Mouse (Mus musculus): Measurements from ENCODE around the gene Miip.

Gene Miip

DNA sequence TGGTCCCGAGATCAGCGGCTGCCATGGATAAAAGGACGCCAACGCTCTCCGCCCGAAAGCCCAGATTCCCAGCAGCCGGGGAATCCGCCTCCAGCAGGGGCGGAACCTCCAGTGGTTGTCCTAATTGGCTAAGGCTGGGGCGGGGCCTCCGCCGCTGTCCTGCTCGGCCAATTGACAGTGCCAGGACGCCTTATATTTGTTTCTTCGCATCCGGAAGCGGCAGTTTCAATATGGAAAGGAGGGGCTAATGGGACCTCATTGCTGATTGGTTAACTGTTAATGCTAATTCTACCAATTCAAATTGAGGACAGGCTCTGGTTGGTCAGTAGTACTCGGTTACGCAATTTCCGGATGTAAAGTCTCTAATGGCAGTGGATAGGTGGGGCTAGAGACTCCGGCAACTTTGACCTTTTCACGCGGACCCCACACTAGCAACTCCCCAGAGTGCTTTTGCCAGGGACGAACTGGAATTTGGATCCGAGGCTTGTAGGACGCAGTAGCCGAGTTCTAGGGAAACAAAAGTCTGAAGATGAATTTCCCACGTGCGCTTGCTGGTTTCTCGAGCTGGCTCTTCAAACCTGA, at the start of gene Miip, which contains the start of gene Fv1:
TSS of gene Miip (minus strand) at position 367 of the 582 bp plus-strand sequence.
TSS of gene Fv1 (plus strand) at position 530 of the 582 bp plus-strand sequence.
- peak; percentile 97 for DNase-seq (ENCODE audit: low read depth, low spot score)

DNA sequence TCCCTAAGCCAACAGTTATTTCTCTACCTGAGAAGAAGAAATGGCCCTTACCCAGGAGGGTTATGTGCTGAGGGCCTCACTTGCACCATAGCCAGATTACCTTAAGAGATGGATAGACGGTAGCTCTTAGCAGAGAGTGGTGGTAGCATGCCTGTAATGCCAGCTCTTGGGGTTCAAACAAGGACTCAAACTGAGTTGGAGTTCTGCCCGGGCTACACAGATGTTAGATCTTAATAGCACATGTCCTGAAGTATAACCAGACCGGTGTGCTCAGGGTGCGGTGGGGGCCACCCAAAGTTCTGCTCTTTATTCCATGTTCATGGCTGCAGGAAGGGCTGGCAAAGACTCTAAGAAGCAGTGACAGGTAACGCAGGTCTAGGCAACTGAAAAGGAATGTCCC, 40.9 kb upstream of the Miip start:
- DNase-seq (ENCODE audit: low read depth, low spot score): no peak

DNA sequence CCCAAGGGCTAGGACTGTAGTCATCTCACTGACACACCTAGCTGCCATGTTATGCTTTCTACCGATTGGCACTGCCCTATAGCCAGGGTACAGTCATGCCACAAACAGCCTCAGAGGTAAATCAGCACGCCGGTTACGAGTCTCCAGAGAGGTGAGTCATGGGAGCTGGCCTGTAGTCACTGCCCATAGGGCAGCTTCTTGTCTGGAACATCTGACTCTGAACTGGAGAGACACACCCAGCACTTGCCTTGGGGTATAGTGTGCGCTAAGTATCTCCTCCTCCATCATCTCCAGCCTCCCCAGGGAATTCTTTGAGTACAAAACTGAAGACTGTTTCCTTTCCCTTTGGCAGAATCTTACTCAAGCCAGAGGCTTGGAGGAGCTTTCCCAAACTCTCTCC, 37.6 kb upstream of the Miip start:
- no peak for DNase-seq (ENCODE audit: low read depth, low spot score)

GRCm38 (mm10) chr4:147905090-147905659, 36.6 kb upstream of the Miip start:
- no peak for DNase-seq (ENCODE audit: low read depth, low spot score)

- peak; percentile 90 for DNase-seq (ENCODE audit: low read depth, low spot score)
Observed at GRCm38 (mm10) chr4:147904313-147905089, 35.9 kb upstream of the Miip start, which contains the start of gene Mfn2. TSS of gene Mfn2 (minus strand) at chr4:147904704.

- no peak for DNase-seq (ENCODE audit: low read depth, low spot score)
Observed at GRCm38 (mm10) chr4:147903601-147904000, 35.0 kb upstream of the Miip start.

DNA sequence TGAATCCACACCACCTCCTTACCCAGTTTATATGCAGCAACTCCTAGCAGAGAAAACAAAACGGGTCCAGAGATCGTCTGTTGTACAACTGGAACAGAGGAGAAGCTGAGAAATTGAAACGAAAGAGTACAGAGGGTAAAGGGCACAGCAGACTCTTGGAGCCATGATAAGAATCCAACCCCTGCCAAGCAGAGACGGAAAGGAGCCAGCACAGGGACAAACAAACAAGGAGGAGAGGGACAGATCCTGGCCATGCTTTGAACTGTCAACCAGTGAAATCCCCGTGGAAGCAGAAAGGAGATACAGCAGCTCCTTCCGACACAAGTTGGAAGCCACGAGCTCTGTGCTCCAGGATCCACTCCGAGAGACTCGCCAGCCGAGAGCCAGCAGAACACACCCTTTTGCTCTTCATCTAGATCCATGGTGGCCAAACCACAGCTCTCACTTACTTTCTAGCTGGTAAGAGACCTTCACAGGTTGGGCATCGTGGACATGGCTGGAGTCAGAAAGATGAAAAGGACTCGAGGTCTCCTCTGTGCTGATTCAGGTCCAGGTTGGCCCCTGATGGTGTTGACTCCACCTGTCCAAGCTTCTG, 34.4 kb upstream of the Miip start:
- no peak for DNase-seq (ENCODE audit: low read depth, low spot score)

- DNase-seq (ENCODE audit: low read depth, low spot score): no peak
Observed at GRCm38 (mm10) chr4:147900452-147900851, 31.8 kb upstream of the Miip start.

DNA sequence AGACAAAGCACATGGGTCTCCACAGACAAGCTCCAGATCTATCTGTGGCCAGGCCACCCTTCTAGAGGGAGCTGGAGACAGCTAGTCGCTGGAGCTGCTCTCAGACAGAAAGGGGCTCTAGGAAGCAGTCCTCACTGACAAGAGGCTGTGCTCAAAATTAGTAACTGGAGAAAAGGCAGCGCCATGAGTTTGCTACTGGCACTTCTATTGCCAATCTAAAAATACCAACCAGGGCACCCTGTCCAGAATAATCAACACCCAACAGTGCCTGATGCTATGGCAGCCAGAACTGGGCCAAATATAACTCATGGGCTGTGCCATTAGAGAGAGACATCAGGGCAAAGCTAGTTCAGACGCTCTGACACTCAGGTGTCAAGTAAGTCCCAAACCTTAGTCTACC, 28.7 kb upstream of the Miip start:
- no peak for DNase-seq (ENCODE audit: low read depth, low spot score)

DNA sequence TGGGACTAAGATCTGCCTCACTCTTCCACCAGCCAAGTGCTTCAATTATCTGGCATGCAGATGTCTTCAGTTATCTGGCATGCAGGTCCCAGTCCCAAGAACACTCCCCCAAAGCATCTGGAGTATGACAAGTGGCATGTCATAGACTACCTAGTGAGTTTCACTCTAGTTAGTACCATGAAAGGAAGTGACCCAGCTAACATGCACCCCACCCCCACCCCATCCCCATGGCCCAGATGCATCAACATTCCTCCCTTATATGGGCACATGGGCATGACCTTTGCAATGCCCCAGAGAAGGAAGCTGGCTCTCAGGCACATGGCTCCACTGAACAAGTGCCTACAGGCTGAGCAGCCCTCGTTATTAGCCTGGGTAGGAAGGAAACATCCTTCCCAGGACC, 27.8 kb upstream of the Miip start:
- DNase-seq (ENCODE audit: low read depth, low spot score): no peak

GRCm38 (mm10) chr4:147895815-147896330, 27.3 kb upstream of the Miip start:
- no peak for DNase-seq (ENCODE audit: low read depth, low spot score)

DNA sequence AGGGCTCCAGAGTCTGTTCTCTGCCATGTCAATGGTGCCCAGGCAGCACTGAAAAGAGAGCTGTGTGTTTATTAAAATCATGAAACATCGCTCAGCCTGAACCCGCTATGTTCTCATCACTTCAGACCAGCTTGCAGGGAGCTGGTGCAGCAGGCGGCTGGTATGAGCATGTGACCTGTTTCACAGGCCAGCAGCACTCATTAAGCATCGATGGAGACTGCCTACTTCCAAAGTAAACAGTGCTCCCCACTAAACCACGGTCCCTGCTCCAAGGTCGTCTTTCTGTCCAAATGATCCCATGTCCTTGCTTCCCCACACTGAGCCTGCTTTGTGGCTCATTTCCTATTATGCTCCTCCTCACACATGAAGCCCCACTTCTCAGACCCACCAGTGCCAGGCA, 21.7 kb upstream of the Miip start:
- DNase-seq (ENCODE audit: low read depth, low spot score): no peak

DNA sequence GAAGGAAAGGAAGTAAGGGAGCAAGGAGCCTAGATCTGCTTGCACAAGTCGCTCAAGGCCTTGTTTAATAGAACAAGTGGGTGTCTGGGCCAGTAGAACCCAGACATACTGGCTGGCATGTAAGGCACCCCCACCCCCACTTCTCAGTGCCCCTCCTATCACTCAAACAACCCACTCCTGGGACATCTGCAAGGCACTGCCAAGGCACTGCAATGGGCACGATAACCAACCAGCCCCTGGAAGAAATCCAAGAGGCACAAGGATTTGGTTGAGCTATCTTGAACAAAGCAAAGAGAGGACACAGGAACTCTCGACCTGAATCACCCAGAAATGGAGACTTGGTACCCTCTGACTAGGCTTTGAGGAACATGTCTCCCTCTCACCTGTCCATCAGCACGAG, 19.6 kb upstream of the Miip start:
- no peak for DNase-seq (ENCODE audit: low read depth, low spot score)

GRCm38 (mm10) chr4:147887277-147887676, 18.7 kb upstream of the Miip start:
- DNase-seq (ENCODE audit: low read depth, low spot score): no peak

DNA sequence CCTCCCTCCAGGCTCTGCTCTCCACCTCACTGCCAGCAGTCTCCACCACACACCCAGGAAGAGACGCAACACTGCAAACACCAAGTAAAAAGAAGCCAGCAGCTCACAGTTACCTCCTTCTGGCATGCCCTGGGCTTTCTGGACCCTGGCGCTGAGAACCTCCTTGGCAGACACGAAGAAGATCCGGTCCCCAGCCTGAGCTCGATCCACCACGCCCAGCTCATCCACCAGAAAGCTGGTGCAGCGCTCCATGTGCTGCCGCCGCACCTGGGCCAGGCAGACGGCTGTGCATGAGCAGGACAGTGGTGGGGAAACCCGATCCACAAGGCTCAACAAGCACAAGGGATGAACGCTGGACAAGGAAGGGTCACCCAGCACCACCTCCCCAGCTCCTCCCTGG, 17.5 kb upstream of the Miip start:
- no peak for DNase-seq (ENCODE audit: low read depth, low spot score)

- DNase-seq (ENCODE audit: low read depth, low spot score): no peak
Observed at GRCm38 (mm10) chr4:147884138-147884537, 15.5 kb upstream of the Miip start.

GRCm38 (mm10) chr4:147883041-147883440, 14.4 kb upstream of the Miip start:
- no peak for DNase-seq (ENCODE audit: low read depth, low spot score)

DNA sequence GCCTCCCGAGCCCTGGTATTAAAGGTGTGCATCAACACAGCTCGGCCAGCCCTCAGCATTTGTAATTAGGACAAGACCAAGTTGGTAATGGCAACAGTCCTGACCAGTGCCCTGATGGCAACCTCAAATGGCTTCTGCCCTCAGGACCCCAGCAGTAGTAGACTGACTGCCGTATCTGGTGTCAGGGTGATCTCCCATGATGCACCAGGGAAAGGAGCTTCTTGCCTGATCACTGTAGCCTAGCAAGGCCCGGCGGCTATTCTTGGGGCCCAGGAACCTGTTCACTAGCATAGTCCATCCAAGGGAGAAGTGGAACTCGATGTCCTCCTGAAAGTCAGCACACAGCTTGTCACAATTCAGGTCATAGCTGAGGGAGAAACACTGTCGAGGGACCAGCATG, 13.2 kb upstream of the Miip start:
- DNase-seq (ENCODE audit: low read depth, low spot score): no peak

DNA sequence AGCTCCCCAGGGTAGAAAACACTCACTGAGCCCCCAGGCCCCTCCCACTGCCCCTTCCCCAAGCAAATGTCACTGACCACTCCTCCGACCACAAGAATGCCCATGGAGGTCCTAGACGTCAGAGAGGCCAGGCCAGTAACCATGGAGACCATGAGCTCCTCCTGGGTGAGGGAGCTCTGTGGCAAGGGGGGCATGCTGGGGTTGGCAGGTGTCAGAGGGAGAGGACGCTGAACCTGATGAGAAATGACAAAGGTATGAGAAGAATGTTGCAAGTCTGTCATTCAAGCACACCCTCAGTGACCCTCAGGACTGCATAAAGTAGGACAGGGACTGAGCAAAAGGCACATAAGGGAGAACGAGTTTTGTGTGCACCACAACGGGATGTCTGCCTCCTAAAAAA, 11.2 kb upstream of the Miip start:
- DNase-seq (ENCODE audit: low read depth, low spot score): no peak

DNA sequence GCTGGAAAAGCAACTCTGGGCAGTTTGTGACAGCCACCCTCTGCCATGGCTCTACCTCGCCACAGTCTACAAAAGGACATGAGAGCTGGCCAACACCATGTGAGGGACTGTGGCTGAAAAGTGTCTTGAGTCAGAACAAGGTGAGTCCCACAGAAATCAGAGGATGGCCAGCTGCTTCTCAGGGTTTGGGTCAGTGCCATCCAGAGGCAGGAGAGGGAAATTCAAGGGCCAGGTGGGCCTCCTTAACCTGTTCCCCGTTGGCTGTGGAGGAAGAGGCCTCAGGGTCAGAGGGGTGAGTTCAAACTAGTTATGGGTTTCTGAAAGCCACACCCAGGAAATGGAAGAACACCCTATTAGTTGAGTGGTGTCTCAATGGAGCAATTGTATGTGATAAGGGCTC, 10.8 kb upstream of the Miip start:
- DNase-seq (ENCODE audit: low read depth, low spot score): no peak

GRCm38 (mm10) chr4:147878537-147878936, 9.9 kb upstream of the Miip start:
- DNase-seq (ENCODE audit: low read depth, low spot score): no peak

GRCm38 (mm10) chr4:147875852-147876575, 7.4 kb upstream of the Miip start:
- DNase-seq (ENCODE audit: low read depth, low spot score): no peak
